Mouse (Mus musculus): Measurements from ENCODE around the gene Klk1b4.
"Not testable (repeated sequence)": the region's sequence is repeated elsewhere in the genome, so short reads cannot be mapped to it uniquely, and the experiment has no call there.

Gene Klk1b4

DNA sequence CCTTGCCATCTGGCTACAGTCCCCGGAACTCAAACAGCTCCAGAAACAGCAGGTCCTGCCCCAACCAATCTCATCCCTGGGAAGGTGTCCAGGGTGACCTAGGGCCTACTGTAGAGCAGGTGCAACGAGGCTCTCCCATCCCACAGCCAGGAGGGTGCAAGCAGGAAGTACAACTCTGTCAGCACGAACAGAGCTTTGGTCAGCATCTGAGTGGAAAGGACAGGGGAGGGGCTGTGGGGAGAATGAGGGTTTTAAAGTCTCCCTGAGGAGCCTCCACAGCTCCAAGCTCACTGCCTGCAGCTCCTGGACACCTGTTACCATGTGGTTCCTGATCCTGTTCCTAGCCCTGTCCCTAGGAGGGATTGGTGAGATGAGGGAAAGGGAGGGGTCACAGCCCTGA lies at the start of gene Klk1b4:
TSS of gene Klk1b4 (plus strand) at position 301 of the 400 bp plus-strand sequence.
- not testable (repeated sequence) for DNase-seq (ENCODE audit: low spot score in 2 of 2)

DNA sequence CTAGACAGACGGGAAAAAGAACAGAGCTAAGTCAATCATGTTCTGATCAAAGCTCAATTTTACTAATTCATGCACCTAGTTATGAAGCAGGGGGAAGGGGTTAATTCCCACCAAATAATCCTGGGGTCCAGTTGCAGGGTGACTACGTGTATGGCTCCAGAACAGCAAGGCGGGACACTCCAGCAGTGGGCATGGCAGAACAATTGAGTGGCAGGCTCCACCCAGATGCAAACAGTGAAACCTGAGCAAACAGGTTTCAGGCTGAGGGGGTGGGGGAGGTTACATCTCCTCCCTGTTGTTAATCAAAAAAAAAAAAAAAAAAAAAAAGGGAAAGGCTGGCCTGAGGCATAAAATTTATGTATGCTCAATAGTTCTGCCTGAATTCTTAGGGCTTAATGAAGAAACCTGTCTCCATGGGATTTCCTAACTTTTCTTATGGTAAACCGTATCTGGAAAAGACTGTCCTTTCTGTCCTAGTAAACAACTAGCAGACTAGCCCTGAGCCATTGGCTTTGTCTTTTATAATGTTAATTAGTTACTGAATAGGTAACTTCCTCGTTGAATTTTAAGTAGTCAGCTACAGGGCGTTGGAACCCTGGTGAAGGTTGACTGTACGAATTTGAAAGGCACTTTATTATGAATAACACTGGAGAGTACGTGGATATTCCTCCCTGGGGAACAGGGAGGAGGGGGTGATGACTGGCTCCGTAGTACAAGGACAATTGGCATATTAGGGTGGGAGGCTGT lies 27.8 kb upstream of the Klk1b4 start:
- no peak for DNase-seq (ENCODE audit: low spot score in 2 of 2)

DNA sequence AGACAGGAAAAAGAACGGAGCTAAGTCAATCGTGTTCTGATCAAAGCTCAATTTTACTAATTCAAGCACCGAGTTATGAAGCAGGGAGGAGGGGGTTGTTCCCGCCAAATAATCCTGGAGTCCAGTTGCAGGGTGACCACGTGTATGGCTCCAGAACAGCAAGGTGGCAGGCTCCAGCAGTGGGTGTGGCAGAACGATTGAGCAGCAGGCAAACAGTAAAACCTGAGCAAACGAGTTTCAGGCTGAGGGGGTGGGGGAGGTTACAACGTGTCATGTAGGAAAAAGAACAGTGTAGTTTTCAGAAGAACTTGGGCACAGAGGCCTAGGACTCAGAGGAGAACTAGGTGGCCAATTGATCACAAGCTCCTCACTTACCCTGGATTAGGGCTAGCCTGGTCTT lies 20.7 kb upstream of the Klk1b4 start:
- not testable (repeated sequence) for DNase-seq (ENCODE audit: low spot score in 2 of 2)

DNA sequence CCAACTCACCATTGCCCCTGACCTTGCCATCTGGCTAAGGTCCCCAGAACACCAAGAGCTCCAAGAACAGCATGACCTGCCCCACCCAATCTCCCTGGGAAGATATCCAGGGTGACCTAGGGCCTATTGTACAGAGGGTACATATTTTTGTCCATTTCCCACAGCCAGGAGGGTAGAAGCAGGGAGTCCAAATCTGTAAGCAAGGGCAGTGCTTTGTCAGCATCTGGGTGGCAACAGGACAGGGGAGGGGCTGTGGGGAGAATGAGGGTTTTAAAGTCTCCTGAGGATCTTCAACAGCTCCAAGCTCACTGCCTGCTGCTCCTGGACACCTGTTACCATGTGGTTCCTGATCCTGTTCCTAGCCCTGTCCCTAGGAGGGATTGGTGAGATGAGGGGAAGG lies 19.3 kb upstream of the Klk1b4 start, which contains the start of gene Klk1b24:
TSS of gene Klk1b24 (plus strand) at position 301 of the 400 bp plus-strand sequence.
- not testable (repeated sequence) for DNase-seq (ENCODE audit: low spot score in 2 of 2)

DNA sequence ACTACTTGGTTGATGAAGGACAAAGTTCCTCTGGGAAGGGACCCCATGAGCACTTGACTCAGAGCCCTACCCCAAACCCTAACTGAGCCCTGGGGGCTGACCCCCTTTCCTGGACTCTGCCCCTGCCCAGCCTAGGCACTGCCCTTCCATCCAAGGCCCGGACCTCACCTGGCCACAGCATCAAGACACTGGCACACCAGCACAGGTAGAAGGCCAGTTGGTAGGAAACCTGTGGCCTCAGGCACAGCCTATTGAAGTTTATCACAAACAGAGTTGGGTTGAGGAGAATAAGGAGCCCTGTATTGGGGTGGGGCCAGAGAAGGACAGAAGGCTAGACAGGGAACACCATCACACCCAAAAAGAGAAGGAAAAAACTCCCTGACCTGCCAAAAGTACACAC lies 13.8 kb upstream of the Klk1b4 start:
- DNase-seq (ENCODE audit: low spot score in 2 of 2), result not testable (repeated sequence)

DNA sequence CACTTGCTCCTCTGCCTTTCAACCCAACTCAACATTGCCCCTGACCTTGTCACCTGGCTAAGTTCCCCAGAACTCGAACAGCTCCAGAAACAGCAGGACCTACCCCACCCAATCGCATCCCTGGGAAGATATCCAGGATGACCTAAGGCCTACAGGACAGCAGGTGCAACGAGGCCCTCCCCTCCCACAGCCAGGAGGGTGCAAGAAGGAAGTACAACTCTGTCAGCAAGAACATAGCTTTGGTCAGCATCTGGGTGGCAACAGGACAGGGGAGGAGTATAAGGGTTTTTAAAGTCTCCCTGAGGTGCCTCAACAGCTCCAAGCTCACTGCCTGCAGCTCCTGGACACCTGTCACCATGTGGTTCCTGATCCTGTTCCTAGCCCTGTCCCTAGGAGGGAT lies 9.3 kb upstream of the Klk1b4 start, which contains the start of gene Klk1b3:
TSS of gene Klk1b3 (plus strand) at position 301 of the 400 bp plus-strand sequence.
- no peak for DNase-seq (ENCODE audit: low spot score in 2 of 2)

DNA sequence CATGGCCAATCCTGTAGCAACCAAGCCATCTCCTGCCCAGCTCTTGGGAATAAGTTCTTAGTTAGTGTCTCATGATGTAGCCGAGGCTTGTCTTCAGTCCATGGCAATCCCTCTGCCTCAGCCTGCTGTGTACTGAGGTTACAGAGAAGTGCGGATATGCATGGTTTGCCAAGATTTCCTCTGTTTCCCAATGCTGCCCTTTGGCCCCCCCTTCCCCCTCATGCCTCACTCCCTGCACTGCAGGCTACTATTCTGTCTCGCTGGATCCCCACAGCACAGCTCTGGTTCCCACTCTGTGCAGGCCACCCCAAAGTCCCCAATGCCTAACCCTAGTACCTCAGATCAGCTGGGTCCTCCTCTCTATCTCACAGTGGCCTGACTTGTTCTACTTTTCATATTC lies 1.1 kb downstream of the Klk1b4 start:
- DNase-seq (ENCODE audit: low spot score in 2 of 2), result no peak

DNA sequence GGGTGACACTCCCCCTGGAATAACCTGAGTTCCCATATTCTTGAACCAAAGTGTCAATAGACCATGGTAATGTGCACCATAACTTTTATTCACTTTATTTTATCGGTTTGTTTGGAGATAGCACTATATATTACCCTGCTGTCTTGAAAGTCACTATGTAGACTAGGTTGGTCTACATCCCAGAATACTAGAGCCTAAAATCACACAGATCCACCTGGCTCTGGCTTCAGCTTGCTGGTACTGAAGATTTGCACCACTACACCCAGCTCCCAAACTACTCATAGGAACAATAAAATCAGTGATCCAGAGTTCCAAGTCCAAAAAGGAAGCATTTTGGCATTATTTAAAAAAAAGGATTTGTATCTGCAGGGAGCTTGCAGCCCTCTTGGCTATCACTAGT lies 8.4 kb downstream of the Klk1b4 start, which contains the start of gene Klk1b5:
TSS of gene Klk1b5 (plus strand) at position 301 of the 400 bp plus-strand sequence.
- DNase-seq (ENCODE audit: low spot score in 2 of 2), result no peak

DNA sequence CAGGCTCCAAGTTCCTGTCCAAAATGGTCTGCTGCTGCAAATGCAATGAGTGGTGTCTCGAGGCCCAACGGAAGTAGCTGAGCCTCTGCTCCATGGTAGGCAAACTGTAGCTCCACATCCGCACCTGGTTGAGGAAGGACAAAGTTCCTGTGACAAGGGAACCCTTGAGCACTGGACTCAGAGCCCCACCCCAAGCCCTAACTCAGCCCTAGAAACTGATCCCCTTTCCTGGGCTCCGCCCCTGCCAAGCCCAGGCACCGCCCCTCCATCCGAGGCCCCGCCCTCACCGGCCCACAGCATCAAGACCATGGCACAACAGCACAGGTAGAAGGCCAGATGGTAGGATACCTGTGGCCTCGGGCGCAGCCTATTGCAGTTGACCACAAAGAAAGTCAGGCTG lies 14.4 kb downstream of the Klk1b4 start:
- DNase-seq (ENCODE audit: low spot score in 2 of 2), result not testable (repeated sequence)

DNA sequence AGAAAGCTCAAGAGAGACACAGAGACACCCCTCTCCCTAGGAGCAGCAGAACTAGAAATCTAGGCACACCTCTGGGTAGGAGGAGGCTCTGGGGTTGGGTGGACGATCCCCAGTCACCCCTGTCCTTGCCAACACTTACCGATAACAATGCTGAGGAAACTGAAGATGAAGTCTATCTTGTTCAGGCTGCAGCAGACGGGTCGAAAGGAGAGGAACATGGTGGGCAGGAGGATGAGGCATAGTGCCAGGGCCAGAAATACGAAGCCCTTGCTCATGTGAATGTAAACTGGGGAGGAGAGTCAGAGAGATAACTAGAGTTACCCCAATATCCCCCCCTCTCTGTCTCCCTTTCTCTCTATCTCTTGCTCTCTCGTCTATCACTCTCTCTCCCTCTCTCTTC lies 15.1 kb downstream of the Klk1b4 start:
- DNase-seq (ENCODE audit: low spot score in 2 of 2), result not testable (repeated sequence)

DNA sequence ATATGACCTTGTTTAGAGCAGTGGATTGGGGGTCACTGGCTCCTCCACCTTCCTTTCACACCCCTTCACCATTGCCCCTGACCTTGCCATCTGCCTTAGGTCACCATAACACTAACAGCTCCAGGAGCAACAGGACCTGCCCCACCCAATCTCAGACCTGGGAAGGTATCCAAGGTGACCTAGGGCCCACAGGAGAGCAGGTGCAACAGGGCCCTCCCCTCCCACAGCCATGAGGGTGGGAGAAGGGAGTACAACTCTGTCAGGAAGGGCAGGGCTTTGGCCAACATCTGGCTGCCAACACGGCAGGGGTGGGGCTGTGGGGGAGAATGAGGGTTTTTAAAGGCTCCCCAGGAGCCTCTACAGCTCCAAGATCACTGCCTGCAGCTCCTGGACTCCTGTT lies 17.8 kb downstream of the Klk1b4 start, which contains the start of gene Klk1:
TSS of gene Klk1 (plus strand) at position 285 of the 400 bp plus-strand sequence.
- no peak for DNase-seq (ENCODE audit: low spot score in 2 of 2)

DNA sequence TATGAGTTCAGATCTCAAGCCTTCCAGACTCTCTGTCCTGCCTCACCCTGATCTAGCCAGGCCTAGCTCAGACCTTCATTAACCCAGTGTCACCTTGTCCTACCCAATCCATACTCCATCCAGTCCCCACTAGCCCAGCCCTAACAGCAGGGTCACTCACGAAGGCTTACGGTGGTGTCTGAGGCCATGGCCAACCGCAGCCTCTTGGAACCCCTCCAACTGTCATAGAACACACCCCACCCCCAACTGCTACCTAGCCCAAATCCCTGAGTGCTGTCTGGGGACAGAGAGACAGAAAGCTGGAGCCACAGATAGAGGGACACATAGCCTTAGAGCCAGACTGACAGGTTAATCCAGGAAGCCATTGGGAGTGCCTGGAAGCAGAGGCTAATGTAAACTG lies 28.7 kb downstream of the Klk1b4 start, which contains the start of gene Gm36864:
TSS of gene Gm36864 (plus strand) at position 269 of the 400 bp plus-strand sequence.
- no peak for DNase-seq (ENCODE audit: low spot score in 2 of 2)

DNA sequence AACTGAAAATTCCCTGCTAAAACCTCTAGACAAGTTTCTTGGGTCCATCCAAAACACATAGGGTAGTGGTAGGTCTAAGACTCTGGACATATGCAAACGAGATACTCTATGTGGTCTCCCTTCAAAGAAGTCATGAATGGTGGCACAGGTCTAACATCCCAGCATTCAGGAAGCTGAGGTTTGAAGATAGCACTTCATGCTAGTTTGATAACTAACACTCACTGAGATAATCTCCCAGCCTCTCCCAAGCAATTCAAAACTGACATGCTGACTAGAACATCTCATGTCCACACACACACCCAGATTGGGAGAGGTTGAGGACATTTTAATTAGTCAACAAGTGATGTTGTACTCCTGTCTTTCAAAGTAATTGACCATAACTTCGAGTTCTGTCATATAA lies 32.7 kb downstream of the Klk1b4 start:
- DNase-seq (ENCODE audit: low spot score in 2 of 2), result no peak

DNA sequence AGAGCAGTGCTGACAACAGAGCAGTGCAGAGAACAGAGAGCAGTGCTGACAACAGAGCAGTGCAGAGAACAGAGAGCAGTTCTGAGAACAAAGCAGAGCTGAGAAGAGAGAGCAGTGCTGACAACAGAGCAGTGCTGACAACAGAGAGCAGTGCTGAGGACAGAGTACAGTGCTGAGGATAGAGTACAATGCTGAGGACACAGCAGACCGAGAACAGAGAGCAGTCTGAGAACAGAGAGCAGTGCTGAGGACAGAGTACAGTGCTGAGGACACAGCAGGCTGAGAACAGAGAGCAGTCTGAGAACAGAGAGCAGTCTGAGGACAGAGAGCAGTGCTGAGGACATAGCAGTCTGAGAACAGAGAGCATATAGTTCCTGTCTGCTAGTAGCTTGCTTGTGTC lies 33.5 kb downstream of the Klk1b4 start:
- no peak for DNase-seq (ENCODE audit: low spot score in 2 of 2)

DNA sequence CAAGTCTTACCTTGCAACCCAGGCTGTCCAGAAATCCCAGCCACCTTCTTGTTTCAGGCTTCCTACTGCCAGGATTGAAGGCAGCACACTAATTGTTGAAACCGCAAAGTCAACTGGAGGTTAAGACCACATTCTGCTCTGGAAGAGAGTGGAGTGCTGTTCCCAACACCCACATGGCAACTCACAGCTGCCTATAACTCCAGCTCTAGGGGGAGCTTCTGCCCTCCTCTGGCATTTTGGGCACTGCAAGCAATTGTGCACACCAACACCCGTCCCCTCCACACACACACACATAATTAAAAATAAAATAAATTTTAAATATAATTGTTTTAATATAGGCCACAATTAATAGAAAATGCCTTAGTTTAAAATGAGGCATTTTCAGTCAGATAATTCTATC lies 33.9 kb downstream of the Klk1b4 start:
- no peak for DNase-seq (ENCODE audit: low spot score in 2 of 2)

DNA sequence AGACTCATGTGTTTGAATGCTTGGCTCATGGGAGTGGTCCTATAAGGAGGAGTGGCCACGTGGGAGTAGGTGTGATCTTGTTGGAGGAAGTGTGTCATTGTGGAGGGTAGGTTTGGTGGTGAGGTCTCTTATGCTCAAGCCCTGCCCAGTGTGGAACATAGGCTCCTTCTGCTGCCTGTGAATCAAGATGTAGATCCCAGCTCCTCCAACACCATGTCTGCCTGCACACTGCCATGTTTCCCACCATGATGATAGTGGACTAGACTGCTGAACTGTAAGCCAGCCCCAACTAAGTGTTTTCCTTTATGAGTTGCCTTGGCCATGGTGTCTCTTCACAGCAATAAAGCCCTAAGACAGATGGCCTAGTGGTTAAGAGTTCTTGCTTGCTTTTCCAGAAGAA lies 36.8 kb downstream of the Klk1b4 start:
- no peak for DNase-seq (ENCODE audit: low spot score in 2 of 2)

DNA sequence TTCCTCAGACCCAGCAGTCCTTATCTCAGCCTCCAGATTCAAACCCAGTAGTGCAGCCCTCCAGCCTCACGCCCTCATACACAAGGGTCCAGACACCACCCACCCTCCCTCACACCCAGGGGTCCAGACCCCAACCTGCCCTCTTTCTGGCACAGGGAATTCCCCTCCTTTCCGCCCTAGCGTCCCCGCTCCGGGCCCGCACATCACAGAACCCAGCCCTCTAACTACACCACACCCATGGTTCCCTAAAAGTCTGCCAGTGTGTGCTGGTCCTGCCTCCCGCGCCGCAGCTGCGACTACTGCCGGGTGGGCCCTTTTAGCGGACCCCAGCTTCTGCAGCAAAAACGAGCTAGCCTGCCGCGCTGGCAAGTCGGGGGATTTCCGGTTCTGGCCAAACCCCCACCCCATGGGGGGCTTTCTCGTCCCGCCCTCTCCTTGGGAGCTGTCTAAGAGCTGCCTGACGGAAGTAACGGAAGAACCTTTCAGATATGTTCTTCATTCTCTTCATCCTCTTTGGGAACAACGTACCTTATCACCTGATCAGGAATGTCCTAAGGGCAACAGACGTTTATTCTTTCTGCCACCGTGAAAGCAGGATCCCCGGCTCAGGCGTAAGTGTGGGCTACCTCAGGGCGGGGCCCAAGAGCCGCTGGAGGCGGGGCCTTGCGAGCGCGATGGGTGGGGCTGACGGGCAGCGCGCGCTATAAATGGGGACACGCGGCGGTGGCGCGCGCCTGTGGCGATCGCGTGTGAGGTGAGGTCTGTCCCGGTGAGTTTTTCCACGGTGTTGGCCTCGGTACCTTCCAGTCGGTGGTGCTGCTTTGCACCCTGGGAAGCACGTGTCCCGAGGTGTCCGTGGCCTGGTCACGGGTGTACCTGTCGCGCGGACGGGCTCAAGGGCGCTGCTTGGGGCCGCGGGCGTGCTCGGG lies 39.1 kb downstream of the Klk1b4 start, which contains the start of the genes 1700028J19Rik and 2410002F23Rik:
TSS of gene 1700028J19Rik (minus strand) at position 641 of the 929 bp plus-strand sequence.
TSS of gene 2410002F23Rik (plus strand) at position 668 of the 929 bp plus-strand sequence.
- DNase-seq (ENCODE audit: low spot score in 2 of 2), result peak; percentile 93 to 96

DNA sequence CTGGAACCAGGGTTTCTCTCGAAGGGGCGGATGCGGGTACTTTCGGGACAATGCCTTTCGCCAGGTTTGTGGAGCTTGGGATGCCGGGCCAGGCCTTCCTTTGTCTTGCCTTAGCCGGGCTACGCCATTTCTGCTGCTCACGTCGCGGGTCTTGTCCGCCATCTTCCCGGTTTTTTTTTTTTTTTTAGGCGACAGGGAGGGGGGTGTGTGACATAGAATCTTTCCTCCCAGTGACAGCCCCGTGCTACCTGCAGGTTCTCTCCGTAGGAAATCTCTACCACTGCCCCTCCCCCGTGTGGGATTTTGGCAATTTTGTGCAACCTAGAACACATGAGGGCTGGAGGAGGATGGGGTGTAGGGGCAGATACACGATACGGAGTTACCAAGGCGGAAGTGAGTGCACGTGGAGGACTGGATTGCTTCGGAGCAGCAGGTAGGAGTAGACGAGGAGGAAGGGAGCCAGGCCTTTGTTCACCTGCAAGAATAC lies 39.8 kb downstream of the Klk1b4 start:
- no peak for DNase-seq (ENCODE audit: low spot score in 2 of 2)

DNA sequence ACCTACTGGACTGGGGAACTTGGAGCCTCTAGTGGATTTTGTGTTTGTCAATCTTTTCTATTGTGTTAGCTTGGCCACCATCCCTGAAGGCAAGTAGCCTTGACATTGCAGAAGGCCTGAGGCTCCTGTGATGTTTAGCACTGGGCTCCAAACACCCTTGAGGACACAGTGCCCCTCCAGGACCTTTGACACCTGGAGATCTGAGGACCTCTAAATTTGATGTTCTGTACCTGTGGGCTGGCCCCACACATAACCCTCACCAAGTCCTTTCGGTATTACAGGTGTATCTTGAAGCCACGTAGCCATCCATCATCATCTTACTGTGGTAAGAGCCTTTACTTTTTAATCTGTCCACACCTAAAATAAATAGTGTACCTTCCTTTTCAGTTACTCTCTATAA lies 40.7 kb downstream of the Klk1b4 start:
- DNase-seq (ENCODE audit: low spot score in 2 of 2), result no peak

DNA sequence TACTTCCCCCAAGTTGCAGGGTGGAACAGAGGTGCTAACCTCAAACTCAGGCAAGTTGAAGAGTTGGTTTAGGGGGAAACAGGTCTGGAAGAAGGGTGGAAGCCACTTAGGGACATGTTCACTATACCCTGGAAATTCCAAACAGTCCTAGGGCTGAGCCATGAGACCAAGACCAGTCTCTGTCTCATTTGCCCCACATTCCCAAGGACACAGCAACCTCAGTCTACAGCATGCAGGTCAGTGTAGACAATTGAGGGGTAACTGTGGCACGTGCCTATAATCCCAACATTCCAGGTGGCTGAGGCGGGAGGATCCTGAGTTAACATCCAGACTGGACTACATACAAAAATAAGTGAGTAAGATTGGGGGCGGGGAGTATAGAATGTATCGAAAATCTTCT lies 42.0 kb downstream of the Klk1b4 start:
- no peak for DNase-seq (ENCODE audit: low spot score in 2 of 2)

DNA sequence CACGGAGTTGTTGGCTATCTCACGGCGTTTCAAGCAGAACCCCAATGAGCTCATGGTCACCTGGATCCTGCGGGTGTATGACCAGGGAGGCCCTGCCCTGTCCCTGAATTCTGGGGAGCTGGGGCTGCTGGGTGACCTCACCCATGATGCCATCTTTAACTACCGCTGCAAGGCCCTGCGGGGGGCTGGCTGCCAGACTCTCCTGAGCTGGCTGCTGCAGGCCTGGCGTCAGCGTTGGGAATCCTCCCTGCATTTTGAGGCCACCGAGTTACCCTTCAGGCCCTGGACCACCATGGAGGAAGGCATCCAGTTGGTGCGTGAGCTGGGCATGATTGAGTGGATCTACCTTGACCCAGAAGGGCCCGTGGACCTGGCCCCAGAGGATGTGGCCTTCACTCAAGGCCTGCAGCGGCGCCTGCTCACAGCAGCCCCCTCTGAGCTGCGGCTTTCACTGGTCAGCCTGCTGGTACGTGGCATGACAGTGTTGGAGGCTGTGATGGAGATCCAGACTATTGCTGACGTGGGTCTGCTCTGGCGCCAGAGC lies 43.6 kb downstream of the Klk1b4 start:
- not testable (repeated sequence) for DNase-seq (ENCODE audit: low spot score in 2 of 2)
